In genomic region chr7:45395578-45396336, GRCm38 (mm10) we compare ENCODE assay signal across 8 mouse cellular contexts. TPM values are rescaled to one million over a fixed set of nuclear protein-coding genes. Genes with fewer than 3 reads are reported as not detected.
DNase-seq lines count a peak whose midpoint lies in the region; ATAC-seq and TF ChIP-seq lines count a peak whose summit lies in the region.

TSS of gene Snrnp70 (minus strand) at chr7:45395742.

- no peaks in the 10 kb centered on the region for H3K27me3 ChIP-seq in kidney, embryonic 14.5 days (ENCODE audit: control insufficient read depth, insufficient read depth, low read length)
- H3K27me3 ChIP-seq in limb, embryonic 15.5 days = no peaks in the 10 kb centered on the region

- peaks cover 34% of the 10 kb centered on the region for H3K36me3 ChIP-seq in kidney, embryonic 14.5 days (ENCODE audit: control insufficient read depth, insufficient read depth, low read length)
- peaks cover 19% of the 10 kb centered on the region for H3K36me3 ChIP-seq in limb, embryonic 15.5 days

- no peak for TF ChIP-seq POLR2A in bone marrow macrophage, adult 2 months (IDR thresholded peaks at IDR 0.05; ENCODE audit: borderline replicate concordance, low read depth, low read length)
- peak; percentile 93 for TF ChIP-seq POLR2A in embryonic fibroblast, embryonic 13.5 days (IDR thresholded peaks at IDR 0.05; ENCODE audit: low read depth, low read length)

- TF ChIP-seq CTCF in bone marrow macrophage, adult 2 months (IDR thresholded peaks at IDR 0.05; ENCODE audit: low read depth, low read length) = no peak; the same call in 1 of the 2 replicates
- no peak for TF ChIP-seq CTCF in embryonic fibroblast, embryonic 13.5 days (IDR thresholded peaks at IDR 0.05; ENCODE audit: borderline replicate concordance, insufficient read depth, low read length)

- peak within 1 kb of the TSS; percentile 73 for H3K4me2 ChIP-seq in kidney, embryonic 14.5 days (replicated peaks; ENCODE audit: low read depth, low read length)
- peak within 1 kb of the TSS; percentile 78 for H3K4me2 ChIP-seq in limb, embryonic 15.5 days

- peak within 1 kb of the TSS; percentile 82 for H3K9ac ChIP-seq in kidney, embryonic 14.5 days (ENCODE audit: low read depth, low read length)
- peak within 1 kb of the TSS; percentile 74 for H3K9ac ChIP-seq in limb, embryonic 15.5 days

- ATAC-seq in kidney, embryonic 14.5 days (ENCODE audit: low FRiP score, low TSS enrichment) = peak; percentile 98
- ATAC-seq in limb, embryonic 15.5 days (ENCODE audit: insufficient number of reproducible peaks, low FRiP score, low TSS enrichment, low read depth) = peak; percentile 97

- H3K27ac ChIP-seq in bone marrow macrophage, adult 2 months (ENCODE audit: insufficient read depth, low read depth, low read length) = peak within 1 kb of the TSS; percentile 85
- H3K27ac ChIP-seq in embryonic fibroblast, embryonic 13.5 days (ENCODE audit: insufficient read depth, low read length) = peak within 1 kb of the TSS; percentile 84
- peak within 1 kb of the TSS; percentile 77 for H3K27ac ChIP-seq in kidney, embryonic 14.5 days (ENCODE audit: low read depth, low read length)
- H3K27ac ChIP-seq in limb, embryonic 15.5 days = peak within 1 kb of the TSS; percentile 99

- H3K4me3 ChIP-seq in bone marrow macrophage, adult 2 months (ENCODE audit: insufficient read depth, low read length) = peak within 1 kb of the TSS; percentile 76
- peak within 1 kb of the TSS; percentile 78 for H3K4me3 ChIP-seq in embryonic fibroblast, embryonic 13.5 days (ENCODE audit: insufficient read depth, low read length)
- H3K4me3 ChIP-seq in kidney, embryonic 14.5 days (ENCODE audit: low read length) = peak within 1 kb of the TSS; percentile 61
- H3K4me3 ChIP-seq in limb, embryonic 15.5 days = peak within 1 kb of the TSS; percentile 76

- DNase-seq in A20 (ENCODE audit: low read depth, low spot score) = peak; percentile 100
- peak; percentile 100 for DNase-seq in heart, adult 9 months (ENCODE audit: low spot score in 2 of 2)
- DNase-seq in monocyte, adult 2 months (ENCODE audit: low read depth in 1 of 2, low spot score in 2 of 2) = peak; percentile 99 to 100
- peak; percentile 100 for DNase-seq in spleen, postnatal 36 days (ENCODE audit: low spot score in 2 of 2)

- peaks cover 16% of the 10 kb centered on the region for H3K4me1 ChIP-seq in bone marrow macrophage, adult 2 months (ENCODE audit: control insufficient read depth, insufficient read depth, low read length)
- no peaks in the 10 kb centered on the region for H3K4me1 ChIP-seq in embryonic fibroblast, embryonic 13.5 days (ENCODE audit: control insufficient read depth, insufficient read depth, low read length)
- H3K4me1 ChIP-seq in kidney, embryonic 14.5 days (ENCODE audit: control insufficient read depth, insufficient read depth, low read length) = peaks cover 14% of the 10 kb centered on the region
- peaks cover 20% of the 10 kb centered on the region for H3K4me1 ChIP-seq in limb, embryonic 15.5 days

- WGBS in kidney, embryonic 14.5 days = under 1% methylated on average over 60 of the region's 60 CpGs
- under 1% methylated on average over 60 of the region's 60 CpGs for WGBS in limb, embryonic 15.5 days

- no peaks in the 10 kb centered on the region for H3K9me3 ChIP-seq in kidney, embryonic 14.5 days (ENCODE audit: control insufficient read depth, low read length)
- H3K9me3 ChIP-seq in limb, embryonic 15.5 days = no peaks in the 10 kb centered on the region

RNA-seq across cellular contexts. Expression of gene Snrnp70, which starts in this region (rescaled TPM):
- 385 and 416 TPM in 2 replicates for polyA plus RNA-seq in bone marrow macrophage, adult 2 months (2012; ENCODE audit: insufficient read depth, insufficient read length, missing spikeins)
- 407 and 463 TPM in 2 replicates for polyA plus RNA-seq in embryonic fibroblast, embryonic 13.5 days (2011; ENCODE audit: insufficient read length, low read depth, missing spikeins)
- 100 and 171 TPM in 2 replicates for polyA plus RNA-seq in kidney, embryonic 14.5 days (2014; fragmentation: Nextera tagmentation; extraction: Ambion mirVana)
- polyA plus RNA-seq in limb, embryonic 15.5 days (2015; fragmentation: Nextera tagmentation; extraction: Ambion mirVana) = 199 and 204 TPM in 2 replicates

Comparison
In these comparisons a context has a peak if more than half of its experiments do, and no peak if none do; other contexts are left out.
1. Peak in every context shown above with its lines: DNase-seq, ATAC-seq, H3K4me3 ChIP-seq and H3K27ac ChIP-seq.